Mouse (Mus musculus): Measurements from ENCODE around the gene Pax6. TPM values are rescaled to one million over a fixed set of nuclear protein-coding genes. Genes with fewer than 3 reads are reported as not detected.

The Pax6 gene
- polyA plus RNA-seq (2012; rRNA removed): 1.2 and 2.6 TPM in 2 replicates

GRCm38 (mm10) chr2:105668271-105669270 lies at the start of gene Pax6:
Gene Pax6 (plus strand): TSS chr2:105668900.
- Histone ChIP-seq H3K4me1 (ENCODE audit: control insufficient read depth, insufficient read depth, insufficient read length, low read length) (peaks cover 23% of the 10 kb centered on the region), H3K36me3 (ENCODE audit: control insufficient read depth, insufficient read depth, low read length) (no peaks in the 10 kb centered on the region), H3K27ac (ENCODE audit: insufficient read depth, low read depth, low read length) (no peak within 1 kb of the TSS), H3K27me3 (ENCODE audit: control insufficient read depth, insufficient read depth, low read length) (peaks cover 93% of the 10 kb centered on the region), H3K4me3 (ENCODE audit: low read depth, low read length) (peak within 1 kb of the TSS; percentile 19)
- WGBS: 3% methylated on average over 44 of the region's 44 CpGs
- TF ChIP-seq CTCF (IDR thresholded peaks at IDR 0.05; ENCODE audit: extremely low read depth, insufficient read length, insufficient replicate concordance, low read depth, low read length): no peak
- TF ChIP-seq POLR2A (IDR thresholded peaks at IDR 0.05; ENCODE audit: low read depth, low read length): no peak

GRCm38 (mm10) chr2:105648933-105649332 lies 19.8 kb upstream of the Pax6 start:
- H3K27me3 ChIP-seq (ENCODE audit: control insufficient read depth, insufficient read depth, low read length): 0 out of 2 replicates have a peak, but pooled peaks cover 3% of the 10 kb centered on the region
- H3K4me1 ChIP-seq (ENCODE audit: control insufficient read depth, insufficient read depth, insufficient read length, low read length): no peaks in the 10 kb centered on the region
- TF ChIP-seq POLR2A (IDR thresholded peaks at IDR 0.05; ENCODE audit: low read depth, low read length): no peak
- no peak for TF ChIP-seq CTCF (IDR thresholded peaks at IDR 0.05; ENCODE audit: extremely low read depth, insufficient read length, insufficient replicate concordance, low read depth, low read length)
- 75% methylated on average over 2 of the region's 2 CpGs for WGBS
- H3K36me3 ChIP-seq (ENCODE audit: control insufficient read depth, insufficient read depth, low read length): no peaks in the 10 kb centered on the region
- no peak overlapping the region for H3K4me3 ChIP-seq (ENCODE audit: low read depth, low read length)
- H3K27ac ChIP-seq (ENCODE audit: insufficient read depth, low read depth, low read length): no peak overlapping the region

- Histone ChIP-seq H3K4me3 (ENCODE audit: low read depth, low read length) (no peak overlapping the region), H3K27me3 (ENCODE audit: control insufficient read depth, insufficient read depth, low read length) (peaks cover 45% of the 10 kb centered on the region), H3K27ac (ENCODE audit: insufficient read depth, low read depth, low read length) (no peak overlapping the region), H3K36me3 (ENCODE audit: control insufficient read depth, insufficient read depth, low read length) (no peaks in the 10 kb centered on the region), H3K4me1 (ENCODE audit: control insufficient read depth, insufficient read depth, insufficient read length, low read length) (no peaks in the 10 kb centered on the region)
- no peak for TF ChIP-seq CTCF (IDR thresholded peaks at IDR 0.05; ENCODE audit: extremely low read depth, insufficient read length, insufficient replicate concordance, low read depth, low read length)
- no peak for TF ChIP-seq POLR2A (IDR thresholded peaks at IDR 0.05; ENCODE audit: low read depth, low read length)
- WGBS: 79% methylated on average over 8 of the region's 8 CpGs
Observed at GRCm38 (mm10) chr2:105656456-105656855, 12.2 kb upstream of the Pax6 start.

- Histone ChIP-seq H3K4me1 (ENCODE audit: control insufficient read depth, insufficient read depth, insufficient read length, low read length) (no peaks in the 10 kb centered on the region), H3K27me3 (ENCODE audit: control insufficient read depth, insufficient read depth, low read length) (peaks cover 62% of the 10 kb centered on the region), H3K36me3 (ENCODE audit: control insufficient read depth, insufficient read depth, low read length) (no peaks in the 10 kb centered on the region), H3K4me3 (ENCODE audit: low read depth, low read length) (no peak overlapping the region), H3K27ac (ENCODE audit: insufficient read depth, low read depth, low read length) (no peak overlapping the region)
- WGBS: 10% methylated on average over 9 of the region's 9 CpGs
- TF ChIP-seq CTCF (IDR thresholded peaks at IDR 0.05; ENCODE audit: extremely low read depth, insufficient read length, insufficient replicate concordance, low read depth, low read length) (no peak), POLR2A (IDR thresholded peaks at IDR 0.05; ENCODE audit: low read depth, low read length) (no peak)
Observed at GRCm38 (mm10) chr2:105659350-105659749, 9.3 kb upstream of the Pax6 start.

- Histone ChIP-seq H3K27me3 (ENCODE audit: control insufficient read depth, insufficient read depth, low read length) (peaks cover 68% of the 10 kb centered on the region), H3K4me1 (ENCODE audit: control insufficient read depth, insufficient read depth, insufficient read length, low read length) (no peaks in the 10 kb centered on the region), H3K4me3 (ENCODE audit: low read depth, low read length) (no peak overlapping the region), H3K36me3 (ENCODE audit: control insufficient read depth, insufficient read depth, low read length) (no peaks in the 10 kb centered on the region), H3K27ac (ENCODE audit: insufficient read depth, low read depth, low read length) (no peak overlapping the region)
- TF ChIP-seq POLR2A (IDR thresholded peaks at IDR 0.05; ENCODE audit: low read depth, low read length): no peak
- TF ChIP-seq CTCF (IDR thresholded peaks at IDR 0.05; ENCODE audit: extremely low read depth, insufficient read length, insufficient replicate concordance, low read depth, low read length): no peak
- 7% methylated on average over 41 of the region's 41 CpGs for WGBS
Observed at GRCm38 (mm10) chr2:105659926-105660873, 8.5 kb upstream of the Pax6 start.

- 4% methylated on average over 26 of the region's 26 CpGs for WGBS
- Histone ChIP-seq H3K27ac (ENCODE audit: insufficient read depth, low read depth, low read length) (no peak overlapping the region), H3K27me3 (ENCODE audit: control insufficient read depth, insufficient read depth, low read length) (peaks cover 74% of the 10 kb centered on the region), H3K4me1 (ENCODE audit: control insufficient read depth, insufficient read depth, insufficient read length, low read length) (no peaks in the 10 kb centered on the region), H3K4me3 (ENCODE audit: low read depth, low read length) (no peak overlapping the region), H3K36me3 (ENCODE audit: control insufficient read depth, insufficient read depth, low read length) (no peaks in the 10 kb centered on the region)
- TF ChIP-seq POLR2A (IDR thresholded peaks at IDR 0.05; ENCODE audit: low read depth, low read length) (no peak), CTCF (IDR thresholded peaks at IDR 0.05; ENCODE audit: extremely low read depth, insufficient read length, insufficient replicate concordance, low read depth, low read length) (no peak)
Observed at GRCm38 (mm10) chr2:105660874-105661622, 7.7 kb upstream of the Pax6 start.

Measured in small intestine, adult 2 months (tissue).